ENCODE assay signal across 8 mouse cellular contexts in the genomic region with DNA sequence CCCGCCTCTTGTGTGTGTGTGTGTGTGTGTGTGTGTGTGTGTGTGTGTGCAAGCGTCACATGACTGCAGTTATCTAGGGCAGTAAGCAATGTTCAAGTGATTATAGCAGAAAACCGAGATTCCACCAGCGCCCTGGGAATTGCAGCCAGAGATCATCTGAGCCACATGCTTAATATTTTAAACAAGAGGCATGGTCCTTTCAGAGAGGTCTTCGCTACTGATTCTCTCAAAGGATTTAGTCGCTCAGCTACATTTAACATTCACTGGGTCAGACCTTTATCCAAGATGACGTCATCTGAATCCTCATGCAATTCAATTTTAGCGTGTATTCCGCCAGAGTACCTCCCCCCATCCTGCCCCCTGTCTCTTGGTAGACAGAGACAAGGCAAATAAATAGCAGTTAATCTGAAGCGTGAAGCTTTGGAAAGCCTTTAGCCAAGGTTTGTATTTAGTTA.
DNase-seq lines count a peak whose midpoint lies in the region; ATAC-seq lines count a peak whose summit lies in the region.

No protein-coding gene starts in this region.

- H3K9me3 ChIP-seq in embryonic facial prominence, embryonic 12.5 days, result no peaks in the 10 kb centered on the region
- H3K9me3 ChIP-seq in midbrain, embryonic 11.5 days (ENCODE audit: control insufficient read depth, low read length), result peaks cover 4% of the 10 kb centered on the region; the same call in 1 of the 2 replicates

- H3K9ac ChIP-seq in embryonic facial prominence, embryonic 12.5 days, result no peak overlapping the region
- H3K9ac ChIP-seq in midbrain, embryonic 11.5 days (ENCODE audit: low read length), result peak overlapping the region; percentile 31; the same call in 1 of the 2 replicates

- H3K4me3 ChIP-seq in embryonic facial prominence, embryonic 12.5 days, result no peak overlapping the region
- H3K4me3 ChIP-seq in midbrain, embryonic 11.5 days (ENCODE audit: low read depth, low read length), result no peak overlapping the region

- WGBS in embryonic facial prominence, embryonic 12.5 days, result 32% methylated on average over 10 of the region's 10 CpGs
- WGBS in midbrain, embryonic 11.5 days, result 28% methylated on average over 10 of the region's 10 CpGs

- H3K4me2 ChIP-seq in embryonic facial prominence, embryonic 12.5 days (replicated peaks), result peak overlapping the region; percentile 41
- peak overlapping the region; percentile 36 for H3K4me2 ChIP-seq in midbrain, embryonic 11.5 days

- no peaks in the 10 kb centered on the region for H3K36me3 ChIP-seq in embryonic facial prominence, embryonic 12.5 days
- no peaks in the 10 kb centered on the region for H3K36me3 ChIP-seq in midbrain, embryonic 11.5 days (ENCODE audit: control insufficient read depth, insufficient read depth, low read length)

- peaks cover 5% of the 10 kb centered on the region; the same call in 1 of the 2 replicates for H3K4me1 ChIP-seq in embryonic facial prominence, embryonic 12.5 days
- peaks cover 11% of the 10 kb centered on the region; the same call in 1 of the 2 replicates for H3K4me1 ChIP-seq in midbrain, embryonic 11.5 days (ENCODE audit: control insufficient read depth, insufficient read depth, low read length)

- DNase-seq in layer of hippocampus, adult 11-12 months (ENCODE audit: low spot score), result peak; percentile 15
- no peak for DNase-seq in layer of hippocampus, adult 9-11 months
- peak; percentile 20 for DNase-seq in heart, postnatal 4 days
- no peak for DNase-seq in midbrain, embryonic 11.5 days (ENCODE audit: low spot score, missing footprints)
- DNase-seq in urinary bladder, postnatal 36 days (ENCODE audit: low spot score in 2 of 2), result no peak
- no peak for DNase-seq in urinary bladder, postnatal 25 days (ENCODE audit: low spot score)
- DNase-seq in liver, result no peak

- ATAC-seq in embryonic facial prominence, embryonic 12.5 days (ENCODE audit: insufficient number of reproducible peaks, insufficient read depth, low FRiP score, low TSS enrichment), result 0 out of 2 replicates have a peak, but pooled peaks have one; percentile 28
- peak; percentile 87 for ATAC-seq in midbrain, embryonic 11.5 days (ENCODE audit: low FRiP score)

- H3K27ac ChIP-seq in embryonic facial prominence, embryonic 12.5 days, result peak overlapping the region; percentile 32
- peak overlapping the region; percentile 81 for H3K27ac ChIP-seq in midbrain, embryonic 11.5 days (ENCODE audit: low read depth, low read length)

- H3K27me3 ChIP-seq in embryonic facial prominence, embryonic 12.5 days, result no peaks in the 10 kb centered on the region
- no peaks in the 10 kb centered on the region for H3K27me3 ChIP-seq in midbrain, embryonic 11.5 days (ENCODE audit: control insufficient read depth, insufficient read depth, low read length)

Comparison
In these comparisons a context has a peak if more than half of its experiments do, and no peak if none do; other contexts are left out.
1. DNase-seq: peak in layer of hippocampus, adult 11-12 months (single experiment) and heart, postnatal 4 days (single experiment); none in layer of hippocampus, adult 9-11 months (single experiment), midbrain, embryonic 11.5 days (single experiment), urinary bladder, postnatal 36 days (0 of 2), urinary bladder, postnatal 25 days (single experiment) and liver (single experiment).